Mouse (Mus musculus): Measurements from ENCODE around the gene Ptpn6.

DNA sequence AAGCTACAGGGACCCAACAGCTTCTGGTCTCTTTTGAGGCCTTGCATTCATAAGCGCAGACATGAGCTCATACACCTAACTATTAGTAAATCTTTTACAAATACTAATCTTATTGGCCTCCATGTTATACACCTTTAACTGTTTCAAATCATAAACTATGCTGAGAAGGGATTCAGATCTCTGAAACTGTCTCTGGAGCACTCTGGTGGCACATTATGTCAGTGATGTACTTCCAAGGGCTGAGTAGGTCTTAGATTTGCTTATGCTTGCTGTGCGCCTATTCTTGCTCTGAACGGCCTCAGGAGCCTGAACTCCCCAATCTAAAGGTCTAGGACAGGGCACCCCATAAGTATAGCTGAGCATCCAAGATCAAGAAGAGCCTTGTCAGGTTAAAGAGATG lies 3.3 kb upstream of the Ptpn6 start:
- no peak for TF ChIP-seq UBTF (IDR thresholded peaks at IDR 0.05; ENCODE audit: borderline replicate concordance, insufficient read depth, low read depth, low read length)
- no peak for TF ChIP-seq CTCF (IDR thresholded peaks at IDR 0.05 in 2 of 3, conservative IDR thresholded peaks at IDR 0.05 in 1 of 3; ENCODE audit: control insufficient read depth in 1 of 3, insufficient read depth in 1 of 3, low read depth in 2 of 3, low read length in 3 of 3, poor library complexity in 1 of 3, severe bottlenecking in 1 of 3)
- TF ChIP-seq POLR2A (IDR thresholded peaks at IDR 0.05; ENCODE audit: control insufficient read depth in 1 of 2, insufficient read depth in 1 of 2, low read depth in 1 of 2, low read length in 2 of 2, poor library complexity in 1 of 2) = no peak
- no peak for TF ChIP-seq CHD1 (IDR thresholded peaks at IDR 0.05; ENCODE audit: low read depth, low read length)
- TF ChIP-seq MEF2A (IDR thresholded peaks at IDR 0.05; ENCODE audit: extremely low read depth, insufficient replicate concordance, low read depth, low read length, poor library complexity, severe bottlenecking) = no peak
- TF ChIP-seq MXI1 (IDR thresholded peaks at IDR 0.05; ENCODE audit: low read depth, low read length) = peak; percentile 15; the same call in 1 of the 2 replicates
- TF ChIP-seq EP300 (IDR thresholded peaks at IDR 0.05; ENCODE audit: low read depth in 1 of 2, low read length in 2 of 2) = no peak
- TF ChIP-seq GATA1 (IDR thresholded peaks at IDR 0.05; ENCODE audit: low read depth, low read length) = no peak
- TF ChIP-seq USF1 (IDR thresholded peaks at IDR 0.05; ENCODE audit: low read depth, low read length) = no peak
- TF ChIP-seq ELF1 (IDR thresholded peaks at IDR 0.05; ENCODE audit: low read depth, low read length) = no peak
- TF ChIP-seq ETS1 (IDR thresholded peaks at IDR 0.05; ENCODE audit: low read depth, low read length) = no peak
- TF ChIP-seq E2F4 (IDR thresholded peaks at IDR 0.05; ENCODE audit: borderline replicate concordance, low read depth, low read length) = no peak
- no peak for TF ChIP-seq ZMIZ1 (IDR thresholded peaks at IDR 0.05; ENCODE audit: low read depth, low read length)
